Mouse (Mus musculus): ENCODE data around the gene BB287469. TPM values are rescaled to one million over a fixed set of nuclear protein-coding genes. Genes with fewer than 3 reads are reported as not detected.

Gene BB287469
- polyA plus RNA-seq, 1 experiment, result not detected

Other genes starting within 250 kb of the BB287469 start
- 0.27 TPM for gene Oog1, start 213.9 kb upstream of the BB287469 start, polyA plus RNA-seq (2012; fragmentation: generic; extraction: Trizol)
- gene Gm4027, start 197.7 kb upstream of the BB287469 start, polyA plus RNA-seq (2012; fragmentation: generic; extraction: Trizol), result 0.23 TPM
- gene Gm16381, start 172.0 kb upstream of the BB287469 start, polyA plus RNA-seq (2012; fragmentation: generic; extraction: Trizol), result not detected
- not detected for gene Gm21319, start 40.8 kb upstream of the BB287469 start, polyA plus RNA-seq (2012; fragmentation: generic; extraction: Trizol)
- not detected for gene Gm21936, start 21.1 kb upstream of the BB287469 start, polyA plus RNA-seq (2012; fragmentation: generic; extraction: Trizol)
- not detected for gene Gm2001, start 25.8 kb downstream of the BB287469 start, polyA plus RNA-seq (2012; fragmentation: generic; extraction: Trizol)
- gene Gm2016, start 57.5 kb downstream of the BB287469 start, polyA plus RNA-seq (2012; fragmentation: generic; extraction: Trizol), result 0.12 TPM
- not detected for gene Gm2022, start 78.8 kb downstream of the BB287469 start, polyA plus RNA-seq (2012; fragmentation: generic; extraction: Trizol)
- gene Gm2035, start 103.3 kb downstream of the BB287469 start, polyA plus RNA-seq (2012; fragmentation: generic; extraction: Trizol), result not detected
- gene Gm2042, start 137.5 kb downstream of the BB287469 start, polyA plus RNA-seq (2012; fragmentation: generic; extraction: Trizol), result 0.08 TPM
- not detected for gene Gm2075, start 195.3 kb downstream of the BB287469 start, polyA plus RNA-seq (2012; fragmentation: generic; extraction: Trizol)
- not detected for gene Gm6803, start 202.2 kb downstream of the BB287469 start, polyA plus RNA-seq (2012; fragmentation: generic; extraction: Trizol)
- gene Gm2056, start 210.4 kb downstream of the BB287469 start, polyA plus RNA-seq (2012; fragmentation: generic; extraction: Trizol), result not detected